ENCODE assay signal across 8 mouse cellular contexts in the genomic region with DNA sequence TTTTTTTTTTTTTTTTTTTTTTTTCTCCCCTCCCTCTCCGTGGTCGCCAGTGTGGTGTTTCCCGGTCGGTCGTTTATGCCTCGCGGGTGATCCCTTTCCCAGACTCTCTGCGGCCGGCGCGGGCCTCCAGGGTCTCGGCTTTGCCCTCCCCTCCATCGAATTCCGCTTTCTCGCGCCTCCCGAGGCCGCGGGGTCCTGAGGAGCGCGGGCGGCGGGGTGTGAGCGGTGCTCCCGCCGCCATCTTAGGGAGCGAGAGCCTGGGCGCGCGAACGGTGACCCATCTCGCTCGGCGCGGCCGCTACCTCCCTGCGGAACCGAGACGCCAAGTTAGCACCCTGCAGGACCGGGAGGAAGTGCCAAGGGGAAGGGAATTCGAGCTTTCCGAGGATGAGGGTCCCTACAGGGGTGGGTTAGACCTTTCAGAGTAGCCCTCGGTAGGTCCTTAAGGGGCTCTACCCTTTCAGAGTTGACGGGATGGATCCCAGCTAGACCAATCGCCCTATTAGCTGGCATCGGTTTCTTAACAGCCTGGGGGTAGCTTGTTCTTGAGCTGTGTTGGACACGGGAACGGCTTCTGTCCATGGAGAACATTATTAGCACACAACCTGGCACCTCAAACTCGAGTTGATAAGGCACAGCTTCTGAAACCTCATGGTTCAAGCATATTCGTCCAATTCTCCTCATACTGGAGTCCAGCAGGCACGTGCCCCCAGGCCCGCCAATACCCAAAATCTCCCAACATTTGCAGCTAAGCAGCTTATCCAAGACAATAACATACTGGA. TPM values are rescaled to one million over a fixed set of nuclear protein-coding genes. Genes with fewer than 3 reads are reported as not detected.
DNase-seq lines count a peak whose midpoint lies in the region; ATAC-seq lines count a peak whose summit lies in the region.

No protein-coding gene starts in this region.

- H3K9ac ChIP-seq in intestine, embryonic 16.5 days (ENCODE audit: low read depth, low read length) = peak overlapping the region; percentile 95

- H3K9me3 ChIP-seq in intestine, embryonic 16.5 days (ENCODE audit: control insufficient read depth, low read length) = no peaks in the 10 kb centered on the region

- intact Hi-C loops in gastrocnemius, postnatal 36 days (cut with DNase I) = no loop called here
- intact Hi-C loops in left cerebral cortex, postnatal 25 days (cut with DNase I) = loop anchor here (5.0 kb wide), 3 partner anchors 75 to 550 kb away; no protein-coding TSS in a partner anchor

- H3K27me3 ChIP-seq in intestine, embryonic 16.5 days (replicated peaks; ENCODE audit: control insufficient read depth, insufficient read depth, low read length) = no peaks in the 10 kb centered on the region

- H3K4me2 ChIP-seq in intestine, embryonic 16.5 days (ENCODE audit: low read depth, low read length) = peak overlapping the region; percentile 86

- peak; percentile 78 for ATAC-seq in intestine, embryonic 16.5 days
- peak; percentile 66 for ATAC-seq in megakaryocyte-erythroid progenitor cell, adult 5-6 weeks (replicated peaks; ENCODE audit: low FRiP score, low TSS enrichment, poor library complexity, severe bottlenecking)

- WGBS in intestine, embryonic 16.5 days = 1% methylated on average over 52 of the region's 52 CpGs

- peak overlapping the region; percentile 99 for H3K27ac ChIP-seq in intestine, embryonic 16.5 days (ENCODE audit: low read length)

- DNase-seq in thymus, postnatal 4 days = peak; percentile 82
- DNase-seq in thymus, postnatal 14 days = no peak
- DNase-seq in embryo, embryonic 10.5 days (ENCODE audit: low spot score) = peak; percentile 83
- peak; percentile 43 to 80 for DNase-seq in gastrocnemius, postnatal 36 days
- DNase-seq in left cerebral cortex, postnatal 25 days (ENCODE audit: low spot score in 2 of 2) = peak; percentile 69 to 80
- DNase-seq in spleen, postnatal 10 days (ENCODE audit: low spot score in 2 of 2) = peak; percentile 78 to 86

- H3K4me1 ChIP-seq in intestine, embryonic 16.5 days (ENCODE audit: control insufficient read depth, insufficient read depth, low read length) = peaks cover 3% of the 10 kb centered on the region; the same call in 1 of the 2 replicates

- H3K4me3 ChIP-seq in intestine, embryonic 16.5 days (ENCODE audit: low read length) = peak overlapping the region; percentile 91

- H3K36me3 ChIP-seq in intestine, embryonic 16.5 days (ENCODE audit: control insufficient read depth, insufficient read depth, low read length) = no peaks in the 10 kb centered on the region

RNA-seq across cellular contexts. Expression of a gene that starts 0.9 kb away (rescaled TPM):
- 1 to 10 TPM; 3.2 to 5.1 TPM for total RNA-seq in gastrocnemius, postnatal 36 days (2021)
- polyA plus RNA-seq in intestine, embryonic 16.5 days (2015; fragmentation: Nextera tagmentation; extraction: Ambion mirVana) = 5.8 TPM in 2 replicates
- 10 to 100 TPM; 80.1 to 83.1 TPM for total RNA-seq in left cerebral cortex, postnatal 25 days (2021)
- 5.1 and 13.6 TPM in 2 replicates for total RNA-seq in megakaryocyte-erythroid progenitor cell, adult 5-6 weeks (2014; fragmentation: Nextera tagmentation)
- total RNA-seq in megakaryocyte-erythroid progenitor cell, adult 5-6 weeks (2017) = 3.4 and 4.0 TPM in 2 replicates

Comparison
In these comparisons a context has a peak if more than half of its experiments do, and no peak if none do; other contexts are left out.
1. RNA of a gene that starts 0.9 kb away (total RNA-seq): 80.1 to 83.1 TPM in left cerebral cortex, postnatal 25 days; 3.4 to 13.6 TPM in megakaryocyte-erythroid progenitor cell, adult 5-6 weeks and 3.2 to 5.1 TPM in gastrocnemius, postnatal 36 days; every median in the first group is over 4 times any median in the second.